Mouse (Mus musculus): ENCODE results near the gene Arap1. TPM values are rescaled to one million over a fixed set of nuclear protein-coding genes. Genes with fewer than 3 reads are reported as not detected.
A peak's percentile ranks its signal among the peaks of the same experiment; 100 is the strongest.

The Arap1 gene
- total RNA-seq (2012; rRNA removed) (31.9 and 38.5 TPM in 2 replicates), total RNA-seq (2014; rRNA removed) (17.8 and 21.2 TPM in 2 replicates), polyA plus RNA-seq (2012; ENCODE audit: insufficient read length, low read depth) (46.1 and 60.0 TPM in 2 replicates)

DNA sequence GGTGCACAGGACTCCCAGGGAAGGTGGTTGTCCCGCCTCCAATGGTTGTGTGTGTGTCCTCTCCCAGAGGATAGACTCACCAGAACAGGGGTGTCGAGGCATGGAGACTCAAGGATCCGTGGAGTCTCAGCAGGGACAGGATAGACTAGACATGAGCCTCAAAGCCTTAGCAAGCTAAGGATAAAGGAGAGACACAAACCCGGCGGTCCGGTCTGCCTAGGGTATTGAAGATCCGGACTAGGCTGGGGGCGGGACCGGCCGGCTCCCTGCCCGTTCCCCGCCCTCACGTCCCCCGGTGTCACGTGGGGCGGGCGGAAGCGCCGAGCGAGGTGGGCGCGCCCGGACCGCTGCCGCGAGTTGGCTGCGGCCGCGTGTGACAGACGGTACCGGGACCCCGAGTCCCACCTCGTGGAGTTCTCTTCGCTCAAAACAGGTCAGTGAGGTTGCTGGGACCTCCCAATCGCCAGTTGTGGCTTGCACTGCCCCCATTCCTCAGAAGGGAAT is at the start of gene Arap1:
Gene Arap1, plus strand, starts transcription at position 301 of the 504 bp plus-strand sequence.
- no peaks in the 10 kb centered on the region for H3K27me3 ChIP-seq (replicated peaks)
- dilution Hi-C loops (cut with MboI; ENCODE audit: extremely low pct_ligation_motif_present, extremely low pct_unique_long_range_greater_than_20kb, low sequenced_read_pairs): no loop called here
- peaks cover 0 to 22% of the 10 kb centered on the region in 2 experiments for H3K36me3 ChIP-seq (replicated peaks in 1 of 2; ENCODE audit: control insufficient read depth in 1 of 2, insufficient read depth in 1 of 2, low read length in 1 of 2)
- H3K4me3 ChIP-seq (replicated peaks in 1 of 3; ENCODE audit: low read depth in 2 of 3, low read length in 2 of 3, poor library complexity in 1 of 3): peak within 1 kb of the TSS; percentile 75 to 84 (median 79)
- TF ChIP-seq POLR2AphosphoS2 (IDR thresholded peaks at IDR 0.05; ENCODE audit: low read depth, low read length) (no peak; the same call in 1 of the 2 replicates), POLR2A (IDR thresholded peaks at IDR 0.05; ENCODE audit: low read depth, low read length) (peak; percentile 70), KAT2A (IDR thresholded peaks at IDR 0.05; ENCODE audit: insufficient replicate concordance, low read length) (no peak), ZMIZ1 (IDR thresholded peaks at IDR 0.05; ENCODE audit: low read depth, low read length) (peak; percentile 74), ELF1 (IDR thresholded peaks at IDR 0.05; ENCODE audit: low read depth, low read length) (peak; percentile 79), MEF2A (IDR thresholded peaks at IDR 0.05; ENCODE audit: borderline replicate concordance, low read depth, low read length) (0 out of 2 replicates have a peak, but pooled peaks have one; percentile 11), IRF4 (IDR thresholded peaks at IDR 0.05; ENCODE audit: low read depth, low read length) (peak; percentile 32; the same call in 1 of the 2 replicates), ZKSCAN1 (IDR thresholded peaks at IDR 0.05; ENCODE audit: borderline replicate concordance, low read depth, low read length) (no peak), ETS1 (conservative IDR thresholded peaks at IDR 0.05; ENCODE audit: low read depth, low read length) (no peak), USF1 (IDR thresholded peaks at IDR 0.05; ENCODE audit: low read depth, low read length) (peak; percentile 93), JUN (IDR thresholded peaks at IDR 0.05; ENCODE audit: insufficient read depth, low read depth, low read length) (no peak), NELFE (IDR thresholded peaks at IDR 0.05; ENCODE audit: low read depth, low read length) (peak; percentile 62; the same call in 1 of the 2 replicates), E2F4 (IDR thresholded peaks at IDR 0.05; ENCODE audit: insufficient replicate concordance, low read depth, low read length) (no peak), BHLHE40 (IDR thresholded peaks at IDR 0.05; ENCODE audit: low read depth, low read length) (peak; percentile 65; the same call in 1 of the 2 replicates), MAX (IDR thresholded peaks at IDR 0.05; ENCODE audit: low read length) (peak; percentile 89), SIN3A (IDR thresholded peaks at IDR 0.05; ENCODE audit: low read length) (peak; percentile 88), NRF1 (IDR thresholded peaks at IDR 0.05; ENCODE audit: low read depth, low read length) (no peak), EP300 (IDR thresholded peaks at IDR 0.05; ENCODE audit: low read length) (no peak), MAZ (IDR thresholded peaks at IDR 0.05; ENCODE audit: low read depth, low read length) (0 out of 2 replicates have a peak, but pooled peaks have one; percentile 40), HCFC1 (IDR thresholded peaks at IDR 0.05; ENCODE audit: low read depth, low read length) (0 out of 2 replicates have a peak, but pooled peaks have one; percentile 35), USF2 (conservative IDR thresholded peaks at IDR 0.05; ENCODE audit: low read depth, low read length) (peak; percentile 83), UBTF (IDR thresholded peaks at IDR 0.05; ENCODE audit: low read depth, low read length) (no peak), TCF12 (IDR thresholded peaks at IDR 0.05; ENCODE audit: low read depth, low read length) (peak; percentile 41; the same call in 1 of the 2 replicates), RAD21 (IDR thresholded peaks at IDR 0.05; ENCODE audit: low read depth, low read length) (no peak), CHD2 (IDR thresholded peaks at IDR 0.05; ENCODE audit: low read length) (peak; percentile 60; the same call in 1 of the 2 replicates), MXI1 (IDR thresholded peaks at IDR 0.05; ENCODE audit: low read depth, low read length) (peak; percentile 97), RCOR1 (conservative IDR thresholded peaks at IDR 0.05; ENCODE audit: low read depth, low read length) (no peak), CTCF (conservative IDR thresholded peaks at IDR 0.05 in 1 of 2, IDR thresholded peaks at IDR 0.05 in 1 of 2; ENCODE audit: low read depth in 2 of 2, low read length in 2 of 2) (no peak), TBP (conservative IDR thresholded peaks at IDR 0.05; ENCODE audit: low read depth, low read length) (no peak), MYC (IDR thresholded peaks at IDR 0.05; ENCODE audit: low read depth, low read length) (no peak)
- in situ Hi-C loops (cut with MboI; ENCODE audit: low pct_ligation_motif_present, low pct_unique_long_range_greater_than_20kb, low sequenced_read_pairs): no loop called here
- H3K9me3 ChIP-seq (replicated peaks; ENCODE audit: low read length): no peaks in the 10 kb centered on the region
- DNase-seq (ENCODE audit: extremely low read depth): peak; percentile 60
- no peak within 1 kb of the TSS for H3K27ac ChIP-seq (ENCODE audit: insufficient read depth, low read depth)
- peaks cover 16 to 64% of the 10 kb centered on the region in 2 experiments for H3K4me1 ChIP-seq (ENCODE audit: control insufficient read depth in 1 of 2, insufficient read depth in 2 of 2)
- H3K9ac ChIP-seq (ENCODE audit: insufficient read depth, low read depth): peak within 1 kb of the TSS; percentile 61
- H3K4me2 ChIP-seq (ENCODE audit: insufficient read depth, low read depth, poor library complexity, severe bottlenecking): peak within 1 kb of the TSS; percentile 83
- H3K79me2 ChIP-seq (replicated peaks; ENCODE audit: control insufficient read depth, extremely low read depth, insufficient read depth, poor library complexity, severe bottlenecking): no peaks in the 10 kb centered on the region; the same call in 1 of the 2 replicates

Data from CH12.LX (cell line).